Mouse (Mus musculus) liver, embryonic 15.5 days (tissue): Measurements from ENCODE around the gene Cacnb3. TPM values are rescaled to one million over a fixed set of nuclear protein-coding genes. Genes with fewer than 3 reads are reported as not detected.

Experiments used
- ATAC-seq: fragments of 200-750 bp; cut with Nextera tagmentation; 2 replicates; pipeline ENCODE4 v1.8.0; 2017; ENCODE audit warnings: moderate number of reproducible peaks, mild to moderate bottlenecking, moderate library complexity; ENCODE audit not compliant: insufficient read depth
- H3K27ac ChIP-seq: fragments of 300-500 bp; sonication (generic); replicated peaks from 2 replicates; pipeline ENCODE4 v1.5.1; 2015; ENCODE audit warnings: mild to moderate bottlenecking, inconsistent platforms
- H3K27me3 ChIP-seq: fragments of 300-500 bp; sonication (generic); 2 replicates; pipeline ENCODE4 v1.6.1; 2015; ENCODE audit warnings: mild to moderate bottlenecking, inconsistent platforms
- H3K36me3 ChIP-seq: fragments of 300-500 bp; sonication (generic); replicated peaks from 2 replicates; pipeline ENCODE4 v1.6.1; 2015; ENCODE audit warnings: moderate library complexity, mild to moderate bottlenecking, inconsistent platforms
- H3K4me1 ChIP-seq: fragments of 300-500 bp; sonication (generic); replicated peaks from 2 replicates; pipeline ENCODE4 v1.6.1; 2015; ENCODE audit warnings: inconsistent platforms
- H3K4me2 ChIP-seq: fragments of 300-500 bp; sonication (generic); 2 replicates; pipeline ENCODE4 v1.6.1; 2015; ENCODE audit warnings: moderate library complexity, mild to moderate bottlenecking, inconsistent platforms
- H3K4me3 ChIP-seq: fragments of 300-500 bp; sonication (generic); replicated peaks from 2 replicates; pipeline ENCODE4 v1.5.1; 2015; ENCODE audit warnings: mild to moderate bottlenecking, inconsistent platforms
- H3K9ac ChIP-seq: fragments of 300-500 bp; sonication (generic); 2 replicates; pipeline ENCODE4 v1.6.1; 2015; ENCODE audit warnings: moderate library complexity, mild to moderate bottlenecking, inconsistent platforms
- H3K9me3 ChIP-seq: fragments of 300-500 bp; sonication (generic); replicated peaks from 2 replicates; pipeline ENCODE4 v1.6.1; 2016; ENCODE audit warnings: inconsistent platforms
- WGBS: fragments of 180-500 bp; shearing (Covaris S2); methylation state at CpG from one replicate; pipeline ENCODE4 v1.1.7; 2015; ENCODE audit warnings: mixed read lengths; ENCODE audit not compliant: insufficient replicate concordance; 5-methylcytosine and 5-hydroxymethylcytosine counted together
- polyA plus RNA-seq: library from polyadenylated mRNA; unstranded; fragments of >200 nt; fragmentation: Nextera tagmentation; extraction: Ambion mirVana; gene quantifications from 2 replicates; pipeline ENCODE4 v1.2.1, GENCODE M21; 2015

The Cacnb3 gene
- polyA plus RNA-seq, 1 experiment from 2014 or later = 0.52 TPM

DNA sequence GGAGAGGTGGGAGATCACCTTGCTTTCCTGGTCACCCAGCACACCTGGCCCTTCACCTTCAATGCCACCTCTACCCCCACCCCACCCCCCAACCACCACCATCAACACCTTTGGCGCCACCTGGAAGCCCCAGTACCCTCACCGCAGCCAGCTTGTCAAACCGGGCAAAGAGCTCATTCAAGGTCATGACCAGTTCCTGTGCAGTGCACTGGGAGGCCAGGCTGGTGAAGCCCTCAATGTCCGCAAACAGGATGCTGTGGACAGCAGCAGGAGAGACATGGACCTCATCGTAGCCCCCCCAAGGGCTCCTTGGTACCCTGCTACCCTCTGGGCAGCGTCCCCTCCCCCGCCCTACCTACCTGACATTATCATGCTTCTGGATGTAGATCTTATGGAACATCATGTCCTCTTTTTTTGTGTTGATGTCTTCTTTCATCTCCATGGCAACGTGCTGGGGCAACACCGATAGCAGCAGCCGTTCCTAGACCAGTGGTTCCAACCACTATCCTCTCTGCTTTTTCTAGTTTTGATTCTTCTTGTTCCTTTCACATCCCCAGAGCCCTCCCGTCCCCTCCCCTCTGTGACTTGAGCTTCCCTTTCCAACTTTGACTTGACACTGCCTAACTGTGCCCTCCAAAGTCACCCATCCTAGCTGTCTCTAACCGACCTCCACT lies 30.5 kb upstream of the Cacnb3 start:
- no peak overlapping the region for H3K4me3 ChIP-seq
- ATAC-seq = no peak
- H3K4me1 ChIP-seq = peaks cover 58% of the 10 kb centered on the region
- no peaks in the 10 kb centered on the region for H3K27me3 ChIP-seq
- H3K9me3 ChIP-seq = no peaks in the 10 kb centered on the region
- WGBS = 83% methylated on average over 12 of the region's 12 CpGs
- no peak overlapping the region for H3K4me2 ChIP-seq
- no peak overlapping the region for H3K9ac ChIP-seq
- H3K27ac ChIP-seq = no peak overlapping the region
- H3K36me3 ChIP-seq = peaks cover 87% of the 10 kb centered on the region

DNA sequence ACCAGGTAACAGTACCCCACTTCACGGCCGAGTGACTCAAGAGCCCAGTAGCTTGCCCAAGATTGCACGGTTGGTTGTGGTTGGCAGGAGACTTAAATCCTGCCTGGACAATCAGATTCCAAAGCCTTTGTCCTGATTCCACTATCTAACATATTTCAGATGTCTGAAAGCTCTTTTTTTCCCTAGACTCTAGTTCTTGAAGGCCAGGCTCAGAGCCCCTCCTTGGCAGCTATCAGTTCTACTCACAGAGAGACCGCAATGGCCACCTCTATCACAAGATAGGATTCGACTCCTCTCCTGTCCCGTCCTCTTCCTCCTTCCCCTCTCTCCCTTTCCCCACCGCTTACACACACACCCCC lies 28.8 kb upstream of the Cacnb3 start:
- peak; percentile 36 for ATAC-seq
- peak overlapping the region; percentile 96 for H3K27ac ChIP-seq
- WGBS = 27% methylated on average over 7 of the region's 7 CpGs

DNA sequence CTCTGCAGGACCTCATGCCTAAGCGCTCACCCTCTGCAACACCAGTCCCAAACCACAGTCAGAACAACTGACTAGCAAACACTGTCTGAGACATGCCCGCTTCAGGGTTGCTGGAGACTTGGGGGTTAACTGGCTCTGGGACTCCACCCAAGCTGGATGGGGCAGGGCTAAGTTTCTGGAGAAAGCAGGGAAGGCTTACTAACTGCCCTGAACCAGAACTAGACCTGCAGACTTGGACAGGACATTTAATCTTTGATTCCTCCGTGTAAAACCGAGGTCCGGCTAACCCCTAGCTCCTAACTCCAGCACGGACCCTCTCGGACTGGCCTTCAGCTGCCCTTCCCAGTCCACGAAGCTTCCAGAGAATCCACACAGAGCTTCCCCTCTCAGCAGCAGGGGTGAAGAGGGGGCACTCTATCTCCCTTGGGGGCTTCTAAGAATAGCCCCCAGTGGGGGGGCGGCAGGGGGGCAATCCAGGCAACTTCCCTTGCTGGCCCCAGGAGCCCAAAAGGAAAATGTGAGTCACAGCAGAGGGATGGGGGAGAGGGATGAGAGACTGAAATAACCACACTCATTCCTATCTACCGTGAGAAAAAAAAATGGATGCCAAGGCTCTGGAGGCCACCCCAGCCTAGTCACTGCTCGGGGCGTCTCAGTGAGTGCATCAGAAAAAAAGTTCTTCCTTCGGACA lies 28.3 kb upstream of the Cacnb3 start:
- peak overlapping the region; percentile 83 for H3K4me2 ChIP-seq
- no peaks in the 10 kb centered on the region for H3K9me3 ChIP-seq
- ATAC-seq = peak; percentile 69
- H3K4me3 ChIP-seq = peak overlapping the region; percentile 57
- peaks cover 79% of the 10 kb centered on the region for H3K4me1 ChIP-seq
- peak overlapping the region; percentile 96 for H3K27ac ChIP-seq
- peaks cover 65% of the 10 kb centered on the region for H3K36me3 ChIP-seq
- H3K27me3 ChIP-seq = no peaks in the 10 kb centered on the region
- 32% methylated on average over 13 of the region's 13 CpGs for WGBS
- peak overlapping the region; percentile 71 for H3K9ac ChIP-seq

More for the DNA sequence above, 28.8 kb upstream of the Cacnb3 start:
- peak overlapping the region; percentile 71 for H3K9ac ChIP-seq
- peak overlapping the region; percentile 57 for H3K4me3 ChIP-seq
- H3K36me3 ChIP-seq = peaks cover 70% of the 10 kb centered on the region
- peak overlapping the region; percentile 83 for H3K4me2 ChIP-seq
- no peaks in the 10 kb centered on the region for H3K9me3 ChIP-seq
- H3K4me1 ChIP-seq = peaks cover 73% of the 10 kb centered on the region
- H3K27me3 ChIP-seq = no peaks in the 10 kb centered on the region

DNA sequence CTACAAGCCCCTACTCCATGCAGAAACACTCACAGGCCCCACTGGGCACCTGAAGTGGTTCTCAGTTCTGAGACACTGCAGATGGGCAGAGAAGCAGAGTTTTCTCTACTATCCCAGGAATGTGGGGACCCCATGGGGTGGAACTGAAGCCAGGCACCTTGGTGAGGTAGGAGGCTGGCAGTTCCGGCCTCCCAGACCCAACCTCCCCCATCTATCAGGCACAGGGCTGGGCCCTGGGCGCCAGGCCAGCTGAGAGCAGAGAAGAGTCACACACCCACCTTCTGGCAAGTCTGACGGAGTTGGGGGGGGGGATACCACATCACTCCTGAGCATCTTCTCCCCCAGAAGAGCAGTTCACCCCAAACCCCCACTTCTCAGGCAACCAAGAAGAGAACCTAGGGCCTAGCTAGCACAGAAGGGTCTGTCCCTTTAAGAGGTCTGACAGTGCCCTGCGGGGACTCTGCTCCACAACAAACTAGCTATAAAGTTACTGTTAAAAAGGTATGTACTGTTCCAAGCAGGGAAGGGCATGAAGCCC lies 27.6 kb upstream of the Cacnb3 start:
- H3K4me3 ChIP-seq = peak overlapping the region; percentile 57
- H3K27ac ChIP-seq = peak overlapping the region; percentile 96
- peak overlapping the region; percentile 71 for H3K9ac ChIP-seq
- no peak for ATAC-seq
- no peaks in the 10 kb centered on the region for H3K9me3 ChIP-seq
- peaks cover 85% of the 10 kb centered on the region for H3K4me1 ChIP-seq
- peak overlapping the region; percentile 83 for H3K4me2 ChIP-seq
- peaks cover 58% of the 10 kb centered on the region for H3K36me3 ChIP-seq
- no peaks in the 10 kb centered on the region for H3K27me3 ChIP-seq
- WGBS = 18% methylated on average over 4 of the region's 4 CpGs

DNA sequence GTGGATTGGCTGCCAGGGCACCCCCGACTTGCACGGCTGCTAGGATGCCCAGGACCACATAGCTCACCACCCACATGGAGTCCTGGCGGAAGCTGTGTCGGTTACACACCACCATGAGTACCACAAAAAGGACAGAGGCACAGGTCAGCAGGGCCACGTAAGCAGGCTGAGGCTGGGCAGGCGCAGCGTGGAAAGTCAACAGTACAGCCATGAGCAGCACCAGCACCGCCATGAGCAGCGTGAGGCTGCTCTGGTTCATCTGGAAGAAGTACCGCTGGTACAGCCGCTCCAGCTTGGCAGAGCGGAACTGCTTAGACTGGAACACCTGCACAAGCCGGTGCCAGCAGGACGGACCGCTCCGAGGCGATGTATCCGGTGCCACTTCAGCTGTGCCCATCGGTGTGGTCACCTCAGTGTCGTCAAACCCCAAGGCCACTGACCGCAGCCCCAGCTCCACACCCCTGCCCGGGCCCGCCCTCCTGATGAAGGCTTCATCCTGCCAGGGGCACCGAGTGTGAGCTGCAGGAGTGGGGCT lies 26.5 kb upstream of the Cacnb3 start:
- H3K4me1 ChIP-seq = peaks cover 96% of the 10 kb centered on the region
- 91% methylated on average over 24 of the region's 24 CpGs for WGBS
- H3K36me3 ChIP-seq = peaks cover 47% of the 10 kb centered on the region
- H3K4me3 ChIP-seq = peak overlapping the region; percentile 57; the same call in 1 of the 2 replicates
- H3K27ac ChIP-seq = peak overlapping the region; percentile 96
- no peak overlapping the region; the same call in 1 of the 2 replicates for H3K9ac ChIP-seq
- H3K4me2 ChIP-seq = peak overlapping the region; percentile 83
- H3K9me3 ChIP-seq = no peaks in the 10 kb centered on the region
- ATAC-seq = no peak
- no peaks in the 10 kb centered on the region for H3K27me3 ChIP-seq

DNA sequence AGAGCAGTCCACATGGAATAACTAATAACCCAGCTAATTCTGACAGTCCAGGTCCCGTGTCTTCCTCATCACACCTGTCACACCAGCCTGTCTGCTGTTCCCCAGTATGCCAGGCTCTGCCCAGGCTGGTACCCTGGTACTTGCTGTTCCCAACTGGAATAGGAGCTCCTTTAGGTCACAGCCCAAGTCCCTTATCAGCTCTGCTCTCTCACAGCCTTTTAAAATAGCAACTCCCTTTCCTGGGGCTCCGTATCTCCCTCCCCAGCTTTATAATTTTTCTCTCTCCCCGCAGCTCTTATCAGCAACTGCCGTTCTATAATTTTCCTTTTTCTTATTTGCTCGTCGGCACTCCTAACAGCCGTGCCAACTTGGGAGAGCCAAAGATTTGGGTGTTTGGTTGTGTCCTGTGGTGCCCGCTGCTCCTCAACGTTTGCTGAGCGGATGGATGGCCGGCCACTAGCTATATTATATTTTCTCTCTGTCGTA lies 24.5 kb upstream of the Cacnb3 start:
- ATAC-seq = peak; percentile 78
- Histone ChIP-seq H3K4me3 (peak overlapping the region; percentile 82), H3K9ac (peak overlapping the region; percentile 90), H3K9me3 (no peaks in the 10 kb centered on the region), H3K27me3 (peaks cover 12% of the 10 kb centered on the region), H3K36me3 (peaks cover 27% of the 10 kb centered on the region), H3K4me1 (peaks cover 95% of the 10 kb centered on the region), H3K27ac (peak overlapping the region; percentile 96), H3K4me2 (peak overlapping the region; percentile 98)
- 16% methylated on average over 12 of the region's 12 CpGs for whole genome bisulfite sequencing

DNA sequence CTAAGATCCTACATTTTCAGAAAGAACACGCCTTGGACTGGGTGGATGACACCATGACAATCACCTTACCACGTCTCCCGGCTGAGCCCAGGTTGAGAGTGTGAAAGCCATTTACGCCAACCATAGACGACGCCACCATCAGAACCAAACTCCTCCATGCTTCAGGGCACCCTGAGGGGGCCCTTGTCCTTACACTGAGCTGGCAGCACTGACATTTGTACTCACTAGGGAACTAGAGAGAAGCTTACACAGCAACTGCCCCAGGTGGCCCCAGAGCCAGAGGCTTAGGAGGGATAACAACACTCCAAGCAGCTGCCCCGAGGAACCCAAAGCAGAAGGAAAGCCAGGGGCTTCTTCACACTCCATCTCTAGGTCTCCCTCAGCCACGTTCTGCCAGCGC lies 23.9 kb upstream of the Cacnb3 start:
- WGBS = 35% methylated on average over 9 of the region's 9 CpGs
- Histone ChIP-seq H3K27me3 (peaks cover 15% of the 10 kb centered on the region), H3K36me3 (peaks cover 21% of the 10 kb centered on the region), H3K4me2 (peak overlapping the region; percentile 98), H3K9ac (peak overlapping the region; percentile 90), H3K4me1 (peaks cover 88% of the 10 kb centered on the region), H3K4me3 (peak overlapping the region; percentile 82), H3K27ac (peak overlapping the region; percentile 96), H3K9me3 (no peaks in the 10 kb centered on the region)
- no peak for ATAC-seq

DNA sequence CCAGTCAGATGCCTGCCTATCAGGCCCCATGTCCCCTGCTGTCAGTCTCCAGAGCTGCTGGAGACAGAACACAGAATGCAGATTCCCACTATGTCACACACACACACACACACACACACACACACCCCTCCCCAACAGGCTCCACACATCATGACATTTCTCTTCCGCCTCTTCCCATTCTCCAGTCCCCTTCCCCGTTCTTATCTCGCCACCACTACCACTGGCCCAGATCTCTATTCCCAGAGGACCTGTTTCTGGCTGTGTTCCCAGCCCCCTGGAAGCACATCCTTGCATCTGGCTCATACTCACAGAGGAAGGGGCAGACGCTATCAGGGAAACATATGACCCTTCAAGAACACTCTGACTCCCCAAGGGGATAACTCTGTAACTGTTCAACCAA lies 23.1 kb upstream of the Cacnb3 start:
- peaks cover 15% of the 10 kb centered on the region for H3K27me3 ChIP-seq
- H3K4me2 ChIP-seq = peak overlapping the region; percentile 98
- peaks cover 19% of the 10 kb centered on the region for H3K36me3 ChIP-seq
- H3K9ac ChIP-seq = peak overlapping the region; percentile 90
- H3K4me3 ChIP-seq = peak overlapping the region; percentile 82
- peaks cover 80% of the 10 kb centered on the region for H3K4me1 ChIP-seq
- WGBS = 26% methylated on average over 4 of the region's 4 CpGs
- peak overlapping the region; percentile 96 for H3K27ac ChIP-seq
- ATAC-seq = no peak
- H3K9me3 ChIP-seq = no peaks in the 10 kb centered on the region

DNA sequence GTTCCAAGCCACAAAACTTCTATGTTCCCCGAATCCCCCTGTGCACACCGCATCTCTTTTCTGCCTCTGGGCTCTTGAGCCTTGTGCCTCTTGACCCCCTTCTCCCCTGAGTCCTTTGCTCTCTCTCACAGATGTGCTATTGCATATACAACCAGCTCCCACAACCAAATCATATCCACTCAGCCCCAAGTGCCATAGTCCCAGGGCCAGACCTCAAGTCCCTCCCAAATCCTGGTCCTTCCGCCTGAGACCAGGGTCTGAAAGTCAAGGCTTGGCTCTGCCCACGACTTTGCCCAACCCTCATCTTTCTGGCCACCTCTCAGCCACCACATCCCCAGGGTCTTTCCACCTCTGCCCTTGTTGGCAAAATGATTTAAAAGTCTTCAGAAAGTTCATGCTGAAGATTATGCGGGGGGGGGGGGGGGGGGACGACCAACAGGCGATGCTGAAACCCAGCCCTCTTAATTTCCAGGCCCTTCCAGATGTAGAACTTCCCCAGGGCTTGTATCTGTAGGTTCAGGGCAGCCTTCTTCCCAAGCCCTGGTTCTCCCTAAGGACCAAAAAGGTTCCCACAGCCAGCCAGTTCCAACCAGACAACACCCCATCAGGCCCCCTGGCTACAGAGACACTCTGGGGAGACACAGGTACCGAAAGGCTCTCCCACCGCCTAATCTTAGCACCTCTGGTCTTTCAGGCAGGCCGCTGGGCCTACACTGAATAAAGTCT lies 22.4 kb upstream of the Cacnb3 start:
- Histone ChIP-seq H3K27ac (peak overlapping the region; percentile 96), H3K9ac (peak overlapping the region; percentile 90), H3K4me1 (peaks cover 74% of the 10 kb centered on the region), H3K4me3 (peak overlapping the region; percentile 82), H3K4me2 (peak overlapping the region; percentile 98), H3K36me3 (peaks cover 16% of the 10 kb centered on the region), H3K9me3 (no peaks in the 10 kb centered on the region), H3K27me3 (peaks cover 15% of the 10 kb centered on the region)
- WGBS = 23% methylated on average over 9 of the region's 10 CpGs
- ATAC-seq = no peak

DNA sequence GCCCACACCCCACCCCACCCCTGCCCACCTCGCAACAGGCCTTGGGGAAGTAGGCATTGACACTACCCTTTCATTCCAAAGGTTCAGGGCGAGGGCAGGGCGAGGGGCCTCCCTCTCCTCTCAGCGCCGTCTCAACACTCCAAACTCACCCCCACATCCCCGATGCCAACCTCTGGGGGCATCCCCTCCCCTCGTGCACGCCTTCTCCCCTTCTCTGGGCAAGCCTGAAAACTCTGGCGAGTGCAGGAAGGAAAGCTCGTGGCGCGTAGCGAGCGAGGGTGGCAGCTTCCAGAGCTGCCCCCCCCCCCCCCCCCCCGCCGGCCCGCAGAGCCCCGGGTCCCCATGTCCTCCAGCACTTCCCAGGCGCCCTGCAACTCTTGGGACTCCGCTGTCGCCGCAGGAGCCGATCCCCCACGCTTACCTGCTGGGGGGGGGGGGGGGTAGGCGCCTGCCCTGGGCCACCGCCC lies 21.8 kb upstream of the Cacnb3 start:
- Histone ChIP-seq H3K4me3 (peak overlapping the region; percentile 82), H3K9me3 (no peaks in the 10 kb centered on the region), H3K36me3 (peaks cover 12% of the 10 kb centered on the region), H3K27me3 (peaks cover 15% of the 10 kb centered on the region), H3K4me1 (peaks cover 68% of the 10 kb centered on the region), H3K27ac (peak overlapping the region; percentile 96), H3K9ac (peak overlapping the region; percentile 90), H3K4me2 (peak overlapping the region; percentile 98)
- WGBS = 0% methylated on average over 14 of the region's 26 CpGs
- peak; percentile 19 for ATAC-seq
